Mouse (Mus musculus) forebrain, embryonic 11.5 days (tissue): ENCODE measurements around the gene Rabgap1. TPM values are rescaled to one million over a fixed set of nuclear protein-coding genes. Genes with fewer than 3 reads are reported as not detected.

Experiments used
- ATAC-seq: fragments of 200-750 bp; cut with Nextera tagmentation; replicated peaks from 2 replicates; pipeline ENCODE4 v1.8.0; 2017; ENCODE audit warnings: moderate TSS enrichment; ENCODE audit not compliant: low FRiP score
- DNase-seq: peaks from one replicate; pipeline ENCODE4 v3.0.0-alpha.2; 2017; ENCODE audit warnings: low spot score
- H3K27ac ChIP-seq: fragments of 300-500 bp; sonication (generic); 2 replicates; pipeline ENCODE4 v1.5.1; 2014; ENCODE audit warnings: low read depth, low read length
- H3K27me3 ChIP-seq: fragments of 300-500 bp; sonication (generic); 2 replicates; pipeline ENCODE4 v1.6.1; 2014; ENCODE audit warnings: mild to moderate bottlenecking, low read length, mixed read lengths; ENCODE audit not compliant: control insufficient read depth, insufficient read depth
- H3K36me3 ChIP-seq: fragments of 300-500 bp; sonication (generic); 2 replicates; pipeline ENCODE4 v1.6.1; 2014; ENCODE audit warnings: mild to moderate bottlenecking, low read length, moderate library complexity, mixed read lengths; ENCODE audit not compliant: control insufficient read depth, insufficient read depth
- H3K4me1 ChIP-seq: fragments of 300-500 bp; sonication (generic); replicated peaks from 2 replicates; pipeline ENCODE4 v1.6.1; 2014; ENCODE audit warnings: low read length, mixed read lengths; ENCODE audit not compliant: control insufficient read depth, insufficient read depth
- H3K4me2 ChIP-seq: fragments of 300-500 bp; sonication (generic); 2 replicates; pipeline ENCODE4 v1.6.1; 2014; ENCODE audit warnings: low read depth, mild to moderate bottlenecking, low read length, moderate library complexity, mixed read lengths; ENCODE audit not compliant: severe bottlenecking
- H3K4me3 ChIP-seq: fragments of 300-500 bp; sonication (generic); 2 replicates; pipeline ENCODE4 v1.5.1; 2014; ENCODE audit warnings: low read depth, low read length
- H3K9ac ChIP-seq: fragments of 300-500 bp; sonication (generic); 2 replicates; pipeline ENCODE4 v1.6.1; 2014; ENCODE audit warnings: low read length
- H3K9me3 ChIP-seq: fragments of 300-500 bp; sonication (generic); 2 replicates; pipeline ENCODE4 v1.6.1; 2016; ENCODE audit warnings: low read length, mixed read lengths; ENCODE audit not compliant: control insufficient read depth
- WGBS: fragments of 180-500 bp; shearing (Covaris S2); extraction: QIAGEN DNeasy Blood & Tissue Kit; methylation state at CpG from one replicate; pipeline ENCODE4 v1.1.7; 2014; 5-methylcytosine and 5-hydroxymethylcytosine counted together
- polyA plus RNA-seq: library from polyadenylated mRNA; unstranded; fragments of >200 nt; fragmentation: Nextera tagmentation; extraction: Ambion mirVana; gene quantifications from 2 replicates; pipeline ENCODE4 v1.2.1, GENCODE M21; 2014

Gene Rabgap1
- 49.4 and 57.5 TPM in 2 replicates for polyA plus RNA-seq

GRCm38 (mm10) chr2:37442611-37443591 lies at the start of gene Rabgap1, which contains the start of the genes Zbtb26 and Zbtb6:
Rabgap1 (plus strand) TSS chr2:37443279.
Zbtb26 (minus strand) TSS chr2:37443135.
Zbtb6 (minus strand) TSS chr2:37443171.
- Histone ChIP-seq H3K36me3 (no peaks in the 10 kb centered on the region), H3K4me1 (no peaks in the 10 kb centered on the region; the same call in 1 of the 2 replicates), H3K27ac (peak within 1 kb of the TSS; percentile 75), H3K27me3 (no peaks in the 10 kb centered on the region), H3K4me3 (peak within 1 kb of the TSS; percentile 81), H3K9me3 (no peaks in the 10 kb centered on the region), H3K4me2 (peak within 1 kb of the TSS; percentile 73), H3K9ac (peak within 1 kb of the TSS; percentile 89)
- under 1% methylated on average over 51 of the region's 51 CpGs for WGBS
- DNase-seq (peak; percentile 98), ATAC-seq (peak; percentile 99)

GRCm38 (mm10) chr2:37395539-37395938 lies 47.5 kb upstream of the Rabgap1 start:
- 73% methylated on average over 1 of the region's 1 CpGs for WGBS
- no peak overlapping the region for H3K4me2 ChIP-seq
- H3K9me3 ChIP-seq: no peaks in the 10 kb centered on the region
- no peak overlapping the region for H3K4me3 ChIP-seq
- H3K36me3 ChIP-seq: peaks cover 4% of the 10 kb centered on the region; the same call in 1 of the 2 replicates
- no peaks in the 10 kb centered on the region for H3K27me3 ChIP-seq
- ATAC-seq (no peak), DNase-seq (no peak)
- H3K9ac ChIP-seq: no peak overlapping the region
- H3K4me1 ChIP-seq: no peaks in the 10 kb centered on the region
- no peak overlapping the region for H3K27ac ChIP-seq

GRCm38 (mm10) chr2:37421903-37422302 lies 21.2 kb upstream of the Rabgap1 start:
- ATAC-seq (no peak), DNase-seq (no peak)
- no peaks in the 10 kb centered on the region for H3K27me3 ChIP-seq
- H3K27ac ChIP-seq: peak overlapping the region; percentile 92
- peak overlapping the region; percentile 61 for H3K4me2 ChIP-seq
- H3K9ac ChIP-seq: peak overlapping the region; percentile 96
- no peaks in the 10 kb centered on the region for H3K4me1 ChIP-seq
- H3K36me3 ChIP-seq: no peaks in the 10 kb centered on the region
- WGBS: 4% methylated on average over 3 of the region's 3 CpGs
- H3K9me3 ChIP-seq: no peaks in the 10 kb centered on the region
- H3K4me3 ChIP-seq: peak overlapping the region; percentile 82

- WGBS: under 1% methylated on average over 74 of the region's 75 CpGs
- H3K4me1 ChIP-seq: no peaks in the 10 kb centered on the region
- peak within 1 kb of the TSS; percentile 82 for H3K4me3 ChIP-seq
- H3K4me2 ChIP-seq: peak within 1 kb of the TSS; percentile 61
- peak within 1 kb of the TSS; percentile 92 for H3K27ac ChIP-seq
- H3K36me3 ChIP-seq: no peaks in the 10 kb centered on the region
- DNase-seq (peak; percentile 95), ATAC-seq (peak; percentile 96)
- H3K9me3 ChIP-seq: no peaks in the 10 kb centered on the region
- H3K27me3 ChIP-seq: no peaks in the 10 kb centered on the region
- peak within 1 kb of the TSS; percentile 96 for H3K9ac ChIP-seq
Observed at GRCm38 (mm10) chr2:37422306-37423304, 20.5 kb upstream of the Rabgap1 start, which contains the start of gene Rc3h2. Rc3h2 (minus strand) TSS chr2:37422903.

- Histone ChIP-seq H3K27me3 (no peaks in the 10 kb centered on the region), H3K4me2 (no peak overlapping the region), H3K9me3 (no peaks in the 10 kb centered on the region), H3K36me3 (no peaks in the 10 kb centered on the region), H3K9ac (no peak overlapping the region), H3K27ac (no peak overlapping the region), H3K4me1 (no peaks in the 10 kb centered on the region), H3K4me3 (no peak overlapping the region)
- ATAC-seq (no peak), DNase-seq (no peak)
- 58% methylated on average over 3 of the region's 3 CpGs for WGBS
Observed at GRCm38 (mm10) chr2:37423671-37424070, 19.4 kb upstream of the Rabgap1 start.

GRCm38 (mm10) chr2:37430593-37431464 lies 12.2 kb upstream of the Rabgap1 start:
- Histone ChIP-seq H3K9me3 (no peaks in the 10 kb centered on the region), H3K9ac (peak overlapping the region; percentile 85), H3K4me1 (no peaks in the 10 kb centered on the region; the same call in 1 of the 2 replicates), H3K27me3 (no peaks in the 10 kb centered on the region), H3K4me3 (peak overlapping the region; percentile 79), H3K4me2 (peak overlapping the region; percentile 80), H3K36me3 (peaks cover 3% of the 10 kb centered on the region; the same call in 1 of the 2 replicates), H3K27ac (peak overlapping the region; percentile 98)
- ATAC-seq (peak; percentile 93), DNase-seq (peak; percentile 86)
- WGBS: under 1% methylated on average over 38 of the region's 38 CpGs

GRCm38 (mm10) chr2:37431609-37432008 lies 11.5 kb upstream of the Rabgap1 start:
- 29% methylated on average over 7 of the region's 7 CpGs for WGBS
- H3K36me3 ChIP-seq: peaks cover 3% of the 10 kb centered on the region; the same call in 1 of the 2 replicates

More at GRCm38 (mm10) chr2:37431609-37432008, 11.5 kb upstream of the Rabgap1 start:
- peak overlapping the region; percentile 85 for H3K9ac ChIP-seq
- peak overlapping the region; percentile 98 for H3K27ac ChIP-seq
- ATAC-seq: peak; percentile 31
- no peaks in the 10 kb centered on the region for H3K9me3 ChIP-seq
- peak overlapping the region; percentile 80 for H3K4me2 ChIP-seq
- no peak for DNase-seq
- no peaks in the 10 kb centered on the region; the same call in 1 of the 2 replicates for H3K4me1 ChIP-seq
- peak overlapping the region; percentile 79 for H3K4me3 ChIP-seq
- H3K27me3 ChIP-seq: no peaks in the 10 kb centered on the region
